In the genomic region with DNA sequence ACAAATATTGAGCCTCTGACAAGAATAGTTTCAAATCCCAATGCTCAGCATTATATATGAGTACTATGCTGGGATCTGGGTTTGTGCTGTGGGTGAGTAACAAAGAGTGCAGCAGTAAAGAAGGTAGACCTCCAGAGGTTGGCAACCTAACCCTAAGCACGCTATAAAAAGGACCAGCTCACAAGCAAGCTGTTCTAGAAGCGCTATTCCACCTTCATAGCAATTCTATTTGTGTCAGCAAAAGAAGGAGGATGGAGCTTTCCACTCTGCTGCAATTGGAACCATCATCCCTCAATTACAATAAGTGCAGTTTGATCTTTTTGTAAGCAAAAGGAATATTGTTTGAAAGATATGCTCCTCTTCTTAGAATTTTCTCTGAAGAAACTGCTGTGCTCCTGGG, we compare ENCODE assay signal across 27 mouse cellular contexts.
"Had no signal": no experiment of that assay in that cellular context is flagged by ENCODE, and none has a peak within 500 bp of the region (broad histone marks: within the 10 kb centered on the region; RNA-seq: fewer than 3 reads in every experiment).

No protein-coding gene starts in this region.

- H3K27ac ChIP-seq: embryonic facial prominence, embryonic 10.5 days; embryonic facial prominence, embryonic 12.5 days; embryonic facial prominence, embryonic 13.5 days; embryonic facial prominence, embryonic 15.5 days; forebrain, embryonic 10.5 days; forebrain, embryonic 12.5 days; forebrain, embryonic 13.5 days; forebrain, embryonic 15.5 days; gastrocnemius, adult 2 months; heart, adult 2 months; heart, embryonic 10.5 days had no signal

- H3K4me1 ChIP-seq: embryonic facial prominence, embryonic 10.5 days; embryonic facial prominence, embryonic 12.5 days; embryonic facial prominence, embryonic 13.5 days; embryonic facial prominence, embryonic 15.5 days; forebrain, embryonic 10.5 days; forebrain, embryonic 12.5 days; forebrain, embryonic 13.5 days; forebrain, embryonic 15.5 days; heart, embryonic 10.5 days; heart, embryonic 12.5 days had no signal

- H3K4me3 ChIP-seq: embryonic facial prominence, embryonic 10.5 days; embryonic facial prominence, embryonic 12.5 days; embryonic facial prominence, embryonic 13.5 days; embryonic facial prominence, embryonic 15.5 days; erythroblast, embryonic 14.5 days; forebrain, embryonic 10.5 days; forebrain, embryonic 12.5 days; forebrain, embryonic 13.5 days; forebrain, embryonic 15.5 days; gastrocnemius, adult 2 months; heart, adult 2 months; heart, embryonic 10.5 days; heart, embryonic 12.5 days had no signal

- ATAC-seq: forebrain, embryonic 13.5 days; forebrain, embryonic 14.5 days; forebrain, embryonic 15.5 days; forebrain, embryonic 16.5 days; forebrain, postnatal 0 days had no signal

- DNase-seq: cerebellum, adult 8-10 months; cerebellum, adult 9-10 months; cerebellum, postnatal 25 days; cerebellum, postnatal 36 days; embryo, embryonic 11 days; forebrain, postnatal 0 days; gastrocnemius, adult 2 months; gastrocnemius, postnatal 10 days; gastrocnemius, postnatal 14 days; gastrocnemius, postnatal 25 days; gastrocnemius, postnatal 36 days; heart, adult 11 months; heart, adult 18-20 months; heart, adult 2 months had no signal
